Mouse (Mus musculus) right cerebral cortex, adult 18-20 months (tissue): ENCODE measurements around the gene Ust.
"Not testable (repeated sequence)": the region's sequence is repeated elsewhere in the genome, so short reads cannot be mapped to it uniquely, and the experiment has no call there.

Experiments
- DNase-seq: peaks from one replicate; pipeline ENCODE4 v3.0.0; 2022; ENCODE audit warnings: mixed read lengths

Ust gene

DNA sequence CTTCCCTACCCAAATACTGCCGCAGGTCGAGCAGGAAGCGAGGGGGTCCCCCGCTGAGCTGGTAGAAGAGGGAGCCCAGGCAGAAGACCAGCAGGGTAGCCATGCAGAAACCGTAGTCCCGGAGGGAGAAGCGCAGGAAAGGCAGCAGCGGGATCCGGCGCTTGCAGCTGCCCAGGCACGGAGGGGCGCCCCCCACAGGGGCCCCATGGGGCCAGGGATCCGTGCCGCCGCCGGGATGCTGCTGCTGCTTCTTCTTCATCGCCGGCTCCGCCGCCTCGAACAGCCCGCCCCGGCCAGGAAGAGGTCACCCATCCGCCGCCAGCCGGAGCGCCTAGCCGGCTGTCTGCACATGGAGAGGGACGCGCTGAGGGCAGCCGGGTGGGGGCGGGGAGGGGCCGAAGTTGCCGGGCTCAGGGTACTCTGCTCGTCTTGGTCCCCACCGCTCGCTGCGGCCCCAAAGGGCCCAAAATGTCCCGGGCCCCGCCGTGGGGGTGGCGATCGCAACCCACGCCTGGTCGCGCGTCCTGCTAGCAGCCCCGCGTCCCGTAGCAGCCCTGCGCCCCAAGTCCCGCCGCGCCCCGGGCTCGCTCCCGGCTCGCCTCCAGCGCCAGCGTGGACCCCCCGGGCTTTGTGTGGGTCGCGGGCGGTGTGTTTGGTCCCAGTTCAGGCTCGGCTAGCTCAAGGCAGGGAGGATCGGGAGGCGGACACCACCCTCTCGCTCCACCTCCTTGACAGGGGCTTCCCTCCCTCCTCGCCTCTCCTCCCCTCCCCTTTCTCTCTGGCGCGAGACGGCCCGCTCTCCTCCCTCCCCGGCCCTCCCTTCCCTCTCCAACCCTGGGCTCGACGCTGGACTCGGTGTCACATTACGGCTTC lies at the start of gene Ust:
TSS of gene Ust (minus strand) at position 685 of the 873 bp plus-strand sequence.
- DNase-seq = peak; percentile 53

DNA sequence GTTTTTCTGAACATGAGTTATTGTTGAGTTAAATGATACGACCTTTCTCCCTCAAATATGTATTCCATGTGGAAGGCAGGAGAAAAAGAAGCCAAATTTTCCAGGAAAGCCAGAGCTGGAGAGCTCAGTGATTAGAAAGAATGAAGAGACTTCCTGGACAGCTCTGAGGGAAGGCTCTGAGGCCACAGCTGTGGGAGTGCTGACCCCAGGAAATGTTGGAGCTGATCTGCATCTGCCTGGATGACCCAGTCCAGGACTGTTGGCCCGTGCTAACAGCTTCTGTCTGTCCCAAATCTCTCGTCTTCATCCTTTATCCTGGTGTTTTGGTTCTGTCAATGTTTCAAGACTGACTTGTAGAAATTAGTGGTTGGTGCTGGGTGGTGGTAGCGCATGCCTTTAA lies 42.7 kb upstream of the Ust start:
- no peak for DNase-seq

GRCm38 (mm10) chr10:8559566-8559965 lies 40.9 kb upstream of the Ust start:
- DNase-seq = not testable (repeated sequence)

DNA sequence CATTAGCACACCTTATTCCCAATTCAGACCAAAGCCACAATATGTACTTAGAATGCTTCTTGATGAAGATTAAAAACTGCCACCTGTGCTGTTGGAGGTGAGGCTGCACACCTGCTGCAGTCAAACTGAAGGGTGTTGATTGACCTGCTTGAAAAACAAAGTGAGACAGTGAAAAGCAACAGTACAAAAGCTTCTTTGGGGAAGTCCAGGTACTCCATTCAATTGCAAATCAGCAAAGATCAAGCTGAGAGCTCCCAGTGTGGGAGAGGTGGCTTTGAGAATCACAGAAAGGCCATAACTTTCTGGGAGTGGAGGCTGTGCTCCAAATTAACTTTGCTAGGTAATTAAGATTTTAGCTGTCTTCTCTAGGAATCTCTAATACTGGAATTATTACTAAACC lies 33.6 kb upstream of the Ust start:
- DNase-seq = not testable (repeated sequence)

DNA sequence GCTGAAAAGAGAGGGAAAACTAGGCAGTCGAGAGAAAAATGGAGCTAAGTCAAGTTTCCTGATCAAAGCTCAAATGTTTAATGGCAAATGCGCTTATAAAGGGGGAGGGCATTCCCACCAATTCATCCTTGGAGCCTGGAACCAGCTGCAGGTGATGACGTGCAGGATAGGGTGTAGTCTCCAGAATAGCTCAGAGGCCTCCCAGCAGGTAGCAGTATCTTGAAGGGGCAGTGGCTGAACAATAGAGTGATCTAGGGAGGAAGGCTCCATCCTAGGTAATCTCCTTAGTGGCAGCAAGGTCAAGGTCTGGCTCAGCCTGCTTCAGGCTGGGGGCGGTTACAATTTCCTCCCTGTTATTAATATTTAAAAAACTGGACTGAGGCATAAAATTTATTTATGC lies 33.0 kb upstream of the Ust start:
- DNase-seq = not testable (repeated sequence)

GRCm38 (mm10) chr10:8541514-8541913 lies 22.9 kb upstream of the Ust start:
- DNase-seq = no peak

GRCm38 (mm10) chr10:8535445-8535844 lies 16.8 kb upstream of the Ust start:
- DNase-seq = no peak

DNA sequence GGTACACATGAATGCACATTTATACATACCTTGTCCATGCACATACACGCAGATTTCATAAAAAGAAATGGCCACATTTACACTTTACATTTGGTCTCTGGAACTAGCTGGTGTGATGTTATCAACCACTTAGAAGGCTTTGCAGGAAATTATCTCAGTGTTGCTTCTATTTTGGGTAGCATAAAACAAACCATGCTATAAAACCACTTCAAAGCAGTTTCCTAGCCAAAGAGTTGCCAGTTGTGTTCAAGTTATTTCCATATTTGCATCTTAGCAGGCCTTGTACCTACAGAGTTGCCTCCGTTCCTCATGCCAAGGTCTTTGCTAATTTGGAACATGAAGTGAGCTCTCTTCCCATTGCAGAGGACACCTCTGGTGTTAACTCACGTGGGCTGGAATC lies 13.0 kb upstream of the Ust start:
- no peak for DNase-seq

- no peak for DNase-seq
Measured at GRCm38 (mm10) chr10:8530505-8531051, 12.0 kb upstream of the Ust start.

DNA sequence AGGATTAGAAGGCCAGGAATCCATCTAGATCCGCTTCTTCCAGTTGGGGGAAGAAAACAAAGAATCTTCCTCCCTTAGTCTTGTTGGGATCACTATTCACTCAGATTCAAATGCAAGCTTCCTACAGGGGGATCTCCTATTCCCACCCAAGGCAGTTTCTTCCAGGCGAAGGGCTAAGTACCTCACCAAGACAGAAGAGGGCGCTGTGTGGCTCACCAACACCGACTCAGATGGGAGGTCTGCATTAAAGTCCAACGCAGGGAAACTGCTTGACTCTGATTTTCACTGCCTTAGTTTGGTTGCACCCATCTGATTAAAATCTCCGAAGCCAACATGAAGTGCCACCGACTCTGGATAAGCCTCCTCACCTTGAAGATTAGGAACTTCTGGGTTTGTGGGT lies 10.5 kb upstream of the Ust start:
- DNase-seq = no peak

DNA sequence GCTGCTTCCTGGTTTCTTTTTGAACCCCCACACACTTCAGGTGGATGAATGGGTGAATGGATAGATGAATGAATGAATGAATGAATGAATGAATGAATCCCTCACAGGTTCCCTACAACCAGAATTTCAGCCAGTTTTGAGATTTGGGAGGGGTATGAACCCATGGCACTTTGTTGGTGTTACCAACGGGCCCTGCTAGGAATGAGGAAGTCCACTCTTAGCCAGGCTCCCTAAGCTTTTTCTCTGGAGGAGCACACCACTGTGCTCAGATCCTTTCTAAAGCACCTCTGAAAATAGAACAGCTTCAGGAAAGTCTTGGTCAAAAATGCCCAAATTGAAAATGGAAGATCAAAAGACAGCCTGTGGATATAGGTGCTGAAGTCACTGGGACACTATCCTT lies 6.7 kb upstream of the Ust start:
- no peak for DNase-seq

DNA sequence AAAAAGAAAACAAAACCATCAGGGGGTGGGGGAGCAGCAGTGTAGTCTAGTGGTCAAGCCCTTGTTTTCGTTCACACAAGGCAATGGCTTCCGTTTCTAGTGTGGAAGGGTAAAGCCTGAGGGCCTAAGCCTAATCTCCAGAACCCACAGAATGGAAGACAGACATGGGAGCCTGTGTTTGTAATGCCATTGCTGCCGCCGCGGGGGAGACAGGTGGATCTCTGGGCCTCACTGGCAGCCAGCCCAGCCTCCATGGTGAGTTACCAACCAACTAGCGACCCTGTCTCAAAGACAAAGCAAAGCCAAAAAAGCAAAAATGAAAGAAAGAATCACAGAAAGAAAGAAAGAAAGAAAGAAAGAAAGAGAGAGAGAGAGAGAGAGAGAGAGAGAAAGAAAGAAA lies 2.9 kb upstream of the Ust start:
- no peak for DNase-seq

- DNase-seq = no peak
Measured at GRCm38 (mm10) chr10:8520766-8521395, 2.3 kb upstream of the Ust start.

DNA sequence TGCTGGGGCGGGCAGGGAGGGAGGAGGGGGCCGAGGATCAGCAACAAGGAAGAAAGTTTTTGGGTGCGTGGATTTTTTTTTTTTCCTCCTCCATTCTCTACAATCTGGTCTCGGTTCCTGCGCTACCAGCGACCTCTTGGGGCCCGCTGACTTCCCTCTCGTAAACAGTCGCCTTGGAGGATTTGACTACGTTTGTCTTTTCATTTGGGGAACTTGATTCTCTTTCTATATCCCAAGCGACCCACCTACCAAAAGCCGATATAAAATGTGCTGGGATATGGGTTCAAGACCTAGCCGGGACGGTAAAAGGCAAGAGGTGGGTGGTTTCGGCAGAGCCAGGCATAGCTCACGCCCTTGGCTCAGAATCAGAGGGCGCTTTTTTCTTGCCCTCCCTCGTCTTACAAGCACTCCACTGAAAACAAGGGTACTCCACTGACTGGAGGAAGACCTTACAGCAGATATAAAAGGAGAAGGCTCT lies 428 bp upstream of the Ust start:
- DNase-seq = peak; percentile 18

DNA sequence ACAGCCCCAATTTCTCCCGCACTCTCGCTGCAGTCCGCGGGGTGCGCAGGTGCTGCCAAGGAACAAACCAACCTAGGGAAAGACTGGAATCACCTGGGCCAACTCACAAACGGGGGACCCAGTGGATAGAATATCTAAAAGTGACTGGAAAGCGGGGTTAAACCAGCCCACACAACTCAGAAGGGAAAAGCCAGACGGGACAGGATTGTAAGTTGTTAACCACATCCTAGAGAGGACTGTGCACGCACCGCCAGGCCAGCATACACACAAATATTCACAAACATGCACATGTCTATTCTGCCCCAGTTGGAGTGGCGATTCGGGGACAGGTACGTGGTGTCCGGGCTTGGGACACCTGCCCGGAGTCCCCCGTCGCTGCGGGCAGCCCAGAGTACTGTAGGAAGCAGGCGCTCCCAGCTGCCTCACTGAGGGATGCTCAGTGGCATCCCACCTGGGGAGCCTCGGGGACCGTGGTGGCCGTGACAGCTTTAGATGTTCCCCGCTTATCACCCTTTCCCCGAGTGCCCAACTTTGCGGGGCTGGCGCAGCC lies 959 bp downstream of the Ust start:
- DNase-seq = no peak

- DNase-seq = no peak
Measured at GRCm38 (mm10) chr10:8516916-8517524, 1.6 kb downstream of the Ust start.

- no peak for DNase-seq
Measured at GRCm38 (mm10) chr10:8513690-8514089, 4.9 kb downstream of the Ust start.

DNA sequence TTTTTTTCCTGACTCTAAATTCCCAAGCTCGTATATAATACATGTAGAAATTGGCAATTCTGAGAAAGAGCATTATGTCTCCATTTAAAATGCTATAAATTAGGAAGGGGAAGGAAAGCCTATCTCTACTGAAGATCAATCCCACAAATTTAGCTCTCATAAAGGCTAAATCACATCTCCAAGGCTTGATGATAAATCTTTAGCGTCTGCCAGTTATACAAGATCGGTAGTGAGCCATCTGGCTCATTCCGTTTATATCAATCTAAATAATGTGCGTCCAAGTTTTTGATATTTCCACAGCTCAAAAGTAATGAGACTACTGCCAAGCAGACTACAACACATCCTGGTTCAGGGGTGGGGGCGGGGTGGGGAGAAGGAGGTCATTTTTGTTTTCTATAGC lies 6.4 kb downstream of the Ust start:
- no peak for DNase-seq

DNA sequence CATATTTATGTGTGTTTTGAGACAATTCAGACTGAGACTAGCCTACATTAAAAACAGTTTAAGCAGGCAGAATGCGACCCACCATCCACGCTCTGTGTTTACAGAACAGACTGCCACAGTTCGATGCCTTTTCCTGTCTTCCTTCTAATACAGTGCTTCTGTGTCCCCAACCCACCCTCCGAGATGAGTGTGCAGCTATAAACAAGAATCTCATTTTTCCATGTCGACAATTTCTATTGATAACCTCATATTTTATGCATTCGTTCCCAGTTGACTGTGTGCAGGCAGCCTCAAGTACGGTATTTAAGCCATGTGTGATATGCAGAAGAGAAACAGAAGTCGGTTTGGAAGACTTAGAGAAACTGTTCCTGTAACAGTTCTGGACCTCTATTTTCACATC lies 6.9 kb downstream of the Ust start:
- DNase-seq = no peak

DNA sequence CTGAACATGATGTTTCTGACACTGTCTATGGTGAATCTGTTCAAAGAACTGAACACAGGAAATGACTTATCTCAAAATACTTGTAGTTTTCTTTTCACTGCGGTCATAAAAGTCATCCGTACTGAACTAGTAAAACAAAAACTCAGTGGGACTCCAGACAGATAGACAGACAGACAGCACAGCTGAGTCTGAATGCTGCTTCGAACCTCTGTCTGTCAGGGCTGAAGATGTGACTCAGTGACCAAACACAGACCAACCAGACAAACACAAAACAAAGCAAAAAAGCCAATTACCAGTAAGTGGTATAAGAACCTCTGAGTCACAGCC lies 12.4 kb downstream of the Ust start:
- no peak for DNase-seq

- no peak for DNase-seq
Measured at GRCm38 (mm10) chr10:8505346-8506246, 13.0 kb downstream of the Ust start.

- no peak for DNase-seq
Measured at GRCm38 (mm10) chr10:8504832-8505231, 13.8 kb downstream of the Ust start.
